Mouse (Mus musculus) limb, embryonic 13.5 days (tissue): ENCODE results near the gene Mettl26. TPM values are rescaled to one million over a fixed set of nuclear protein-coding genes. Genes with fewer than 3 reads are reported as not detected.

ENCODE experiments used
- microRNA-seq: library from miRNA; unstranded; fragments of <30 nt; microRNA quantifications from one replicate; pipeline ENCODE4, GENCODE M21; 2016
- polyA plus RNA-seq: library from polyadenylated mRNA; unstranded; fragments of >200 nt; fragmentation: Nextera tagmentation; extraction: Ambion mirVana; gene quantifications from 2 replicates; pipeline ENCODE4 v1.2.1, GENCODE M21; 2015

Mettl26 gene
- polyA plus RNA-seq, 1 experiment from 2014 or later = 56.2 TPM

Small RNA genes lying within 50 kb of the gene (microRNA-seq; reads per million reads assigned to microRNA genes)
- 0.52 reads per million for gene Mir3082

Other genes with a start within 250 kb of the Mettl26 start
- 1.7 and 2.6 TPM in 2 replicates for gene Gng13, start 157.9 kb upstream of the Mettl26 start, polyA plus RNA-seq
- gene Chtf18, start 147.7 kb upstream of the Mettl26 start, polyA plus RNA-seq = 32.2 and 34.8 TPM in 2 replicates
- 25.8 and 27.0 TPM in 2 replicates for gene Rpusd1, start 147.4 kb upstream of the Mettl26 start, polyA plus RNA-seq
- gene Mslnl, start 139.0 kb upstream of the Mettl26 start, polyA plus RNA-seq = not detected in 2 replicates
- gene Msln, start 120.7 kb upstream of the Mettl26 start, polyA plus RNA-seq = not detected in 2 replicates
- gene Narfl, start 101.3 kb upstream of the Mettl26 start, polyA plus RNA-seq = 25.5 and 25.7 TPM in 2 replicates
- 85.1 and 98.6 TPM in 2 replicates for gene Haghl, start 89.4 kb upstream of the Mettl26 start, polyA plus RNA-seq
- 0.27 and 0.31 TPM in 2 replicates for gene Ccdc78, start 88.5 kb upstream of the Mettl26 start, polyA plus RNA-seq
- 65.5 and 73.1 TPM in 2 replicates for gene Fam173a, start 82.2 kb upstream of the Mettl26 start, polyA plus RNA-seq
- 2.2 TPM in 1 of 2 replicates, not detected in the other for gene AC134908.4, start 79.4 kb upstream of the Mettl26 start, polyA plus RNA-seq
- gene Metrn, start 77.9 kb upstream of the Mettl26 start, polyA plus RNA-seq = 50.7 and 52.5 TPM in 2 replicates
- 2.2 and 2.8 TPM in 2 replicates for gene Fbxl16, start 66.0 kb upstream of the Mettl26 start, polyA plus RNA-seq
- gene Wdr24, start 51.4 kb upstream of the Mettl26 start, polyA plus RNA-seq = 25.2 and 27.7 TPM in 2 replicates
- gene Jmjd8, start 46.2 kb upstream of the Mettl26 start, polyA plus RNA-seq = 57.9 and 60.7 TPM in 2 replicates
- 359 and 366 TPM in 2 replicates for gene Stub1, start 41.7 kb upstream of the Mettl26 start, polyA plus RNA-seq
- gene Rhbdl1, start 37.8 kb upstream of the Mettl26 start, polyA plus RNA-seq = 1.4 and 1.6 TPM in 2 replicates
- gene Gm20683, start 33.3 kb upstream of the Mettl26 start, polyA plus RNA-seq = 1.5 and 1.9 TPM in 2 replicates
- gene Rhot2, start 30.2 kb upstream of the Mettl26 start, polyA plus RNA-seq = 25.7 and 26.8 TPM in 2 replicates
- 24.9 and 26.2 TPM in 2 replicates for gene Wdr90, start 13.6 kb upstream of the Mettl26 start, polyA plus RNA-seq
- gene Mcrip2, start 6.3 kb upstream of the Mettl26 start, polyA plus RNA-seq = 9.8 and 12.2 TPM in 2 replicates
- gene Wfikkn1, start 5.8 kb downstream of the Mettl26 start, polyA plus RNA-seq = 0.41 and 0.57 TPM in 2 replicates
- 33.4 and 37.6 TPM in 2 replicates for gene Rab40c, start 44.7 kb downstream of the Mettl26 start, polyA plus RNA-seq
- 50.2 and 50.5 TPM in 2 replicates for gene Pigq, start 69.9 kb downstream of the Mettl26 start, polyA plus RNA-seq
- gene Nhlrc4, start 69.9 kb downstream of the Mettl26 start, polyA plus RNA-seq = not detected in 2 replicates
- gene A930017K11Rik, start 77.5 kb downstream of the Mettl26 start, polyA plus RNA-seq = 0.19 and 0.31 TPM in 2 replicates
- 24.8 and 25.4 TPM in 2 replicates for gene Capn15, start 110.7 kb downstream of the Mettl26 start, polyA plus RNA-seq
- gene Rab11fip3, start 194.5 kb downstream of the Mettl26 start, polyA plus RNA-seq = 19.5 and 20.5 TPM in 2 replicates
- gene Decr2, start 215.3 kb downstream of the Mettl26 start, polyA plus RNA-seq = 35.3 and 36.2 TPM in 2 replicates
- 125 and 135 TPM in 2 replicates for gene Nme4, start 220.5 kb downstream of the Mettl26 start, polyA plus RNA-seq
- 0.97 and 1.0 TPM in 2 replicates for gene Tmem8, start 238.2 kb downstream of the Mettl26 start, polyA plus RNA-seq
- gene Mrpl28, start 248.4 kb downstream of the Mettl26 start, polyA plus RNA-seq = 193 and 199 TPM in 2 replicates